Mouse (Mus musculus) brain, embryonic 14.5 days (tissue): ENCODE data around the gene Manba. TPM values are rescaled to one million over a fixed set of nuclear protein-coding genes. Genes with fewer than 3 reads are reported as not detected.

ENCODE experiments used
- DNase-seq: peaks from one replicate; pipeline ENCODE4 v3.0.0-alpha.2; 2011; ENCODE audit warnings: low read depth
- CTCF ChIP-seq: fragments of 200-500 bp; IDR thresholded peaks from 2 replicates; pipeline ENCODE4 v1.5.1; 2012; ENCODE audit warnings: inconsistent platforms, mild to moderate bottlenecking, moderate library complexity, borderline replicate concordance; ENCODE audit not compliant: insufficient read depth, insufficient read length; ENCODE audit errors: extremely low read depth
- POLR2A ChIP-seq: fragments of 200-500 bp; IDR thresholded peaks from 2 replicates; pipeline ENCODE4 v1.6.1; 2012; ENCODE audit warnings: mild to moderate bottlenecking, inconsistent platforms, borderline replicate concordance; ENCODE audit not compliant: poor library complexity, insufficient read depth, insufficient read length, severe bottlenecking; ENCODE audit errors: extremely low read depth
- polyA plus RNA-seq: library from polyadenylated mRNA; depleted of rRNA; stranded (reverse); fragments of >200 nt; gene quantifications from 2 replicates; pipeline ENCODE4 v1.2.3, GENCODE M21; 2012

The Manba gene
- polyA plus RNA-seq, 1 experiment = 3.1 TPM

DNA sequence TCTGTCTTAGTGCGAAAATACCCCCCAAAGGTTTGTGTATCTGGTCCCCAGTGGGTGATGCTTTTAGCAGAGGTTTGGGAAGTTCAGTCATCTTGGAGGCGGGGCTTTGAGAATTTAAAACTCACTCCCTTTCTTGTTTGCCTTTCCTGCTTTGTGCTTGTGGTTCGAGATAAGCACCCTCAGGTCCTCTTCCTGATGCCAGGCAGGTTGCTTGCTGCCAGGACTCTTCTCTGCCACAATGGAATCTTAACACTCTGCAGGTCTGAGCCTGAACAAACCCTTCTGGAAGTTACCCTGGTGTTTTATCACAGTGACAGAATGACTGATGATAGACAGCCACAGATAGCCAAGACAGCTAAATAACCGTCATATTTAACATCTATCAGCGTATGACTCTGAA, 83.2 kb downstream of the Manba start:
- no peak for TF ChIP-seq CTCF
- no peak for TF ChIP-seq POLR2A
- DNase-seq = no peak

DNA sequence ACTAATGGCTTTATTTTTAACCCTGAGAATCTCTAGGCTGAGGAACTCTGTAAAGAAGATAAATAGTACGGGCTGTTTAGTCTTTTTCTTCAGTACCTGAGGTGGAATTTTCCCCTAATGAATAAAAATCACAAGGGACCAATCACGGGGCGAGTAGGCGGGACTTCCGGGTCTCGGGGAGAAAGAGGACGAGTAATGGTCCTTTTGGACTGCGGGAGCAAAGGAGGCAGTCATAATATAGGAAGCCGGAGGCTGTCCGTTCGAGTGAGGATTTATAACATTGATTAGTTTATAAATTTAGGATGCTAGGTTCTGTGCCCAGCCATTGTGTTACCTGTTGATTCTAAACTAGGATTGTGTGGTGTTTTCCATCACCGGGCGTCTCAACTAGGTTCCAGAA, 86.1 kb downstream of the Manba start:
- DNase-seq = no peak
- no peak for TF ChIP-seq CTCF
- TF ChIP-seq POLR2A = no peak

DNA sequence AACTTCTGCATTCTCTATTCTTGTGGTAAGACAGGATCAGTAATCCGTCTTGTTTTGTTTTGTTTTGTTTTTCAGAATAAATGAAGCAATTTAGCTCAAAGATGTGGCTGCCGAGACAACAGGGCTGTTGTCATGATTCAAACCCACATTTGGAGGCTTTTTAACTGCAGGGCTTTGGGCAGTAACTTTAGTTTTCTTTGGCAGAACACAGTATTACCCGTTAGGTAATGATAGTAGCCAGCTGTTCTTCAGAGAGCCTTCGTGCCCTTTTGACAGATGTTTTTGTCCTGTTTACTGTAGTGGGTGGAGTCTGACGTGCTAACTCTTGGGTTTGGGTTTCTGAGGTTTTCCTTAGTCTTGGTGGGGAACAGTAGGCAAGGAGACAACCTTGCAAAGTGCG, 87.6 kb downstream of the Manba start:
- TF ChIP-seq CTCF (no peak), POLR2A (no peak)
- no peak for DNase-seq

DNA sequence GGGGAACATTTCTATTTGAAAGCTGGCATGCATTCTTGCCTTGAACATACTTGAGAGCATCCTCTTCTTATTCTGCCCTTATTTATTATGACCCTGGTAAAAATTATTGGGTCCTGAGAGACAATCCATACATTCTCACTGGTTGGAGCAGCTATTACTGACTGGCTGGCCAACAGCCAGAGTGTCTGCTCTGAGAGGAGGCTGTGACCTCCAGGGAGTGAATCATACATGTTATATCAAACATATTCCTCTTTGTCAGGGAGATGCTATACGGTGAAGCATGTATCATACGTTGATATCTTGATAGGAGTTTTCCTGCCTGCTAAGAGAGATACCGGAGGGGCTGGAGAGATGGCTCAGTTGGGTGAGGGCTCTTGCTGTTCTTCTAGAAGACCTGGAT, 89.7 kb downstream of the Manba start:
- DNase-seq = no peak
- TF ChIP-seq CTCF (no peak), POLR2A (no peak)

DNA sequence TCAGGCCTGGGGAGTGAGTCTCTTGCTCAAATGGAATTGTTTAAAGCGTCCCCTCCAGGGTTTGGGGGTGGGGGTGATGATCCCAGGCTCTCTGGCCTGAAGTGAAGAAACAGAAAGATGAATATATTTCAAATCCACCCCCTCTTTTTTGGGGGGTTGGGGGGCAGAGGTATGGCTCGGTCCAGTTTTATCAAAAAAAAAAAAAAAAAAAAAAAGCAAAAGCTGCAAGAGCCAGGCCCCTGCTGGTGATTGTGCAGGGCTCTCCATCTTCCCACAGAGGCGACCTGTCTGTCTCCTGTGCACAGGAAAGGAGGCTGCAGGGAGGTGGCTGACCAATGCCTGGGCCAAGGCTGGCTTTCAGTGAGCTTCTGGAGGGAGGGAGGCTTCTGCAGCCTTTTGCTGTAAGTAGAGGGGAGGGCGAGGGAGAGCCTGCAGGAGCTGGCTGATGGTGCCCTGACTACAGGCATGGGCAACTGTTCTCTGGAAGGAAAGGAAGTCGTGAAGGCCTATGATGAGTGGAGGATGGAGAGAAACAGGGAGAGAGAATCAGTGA, 93.3 kb downstream of the Manba start:
- no peak for DNase-seq
- no peak for TF ChIP-seq POLR2A

DNA sequence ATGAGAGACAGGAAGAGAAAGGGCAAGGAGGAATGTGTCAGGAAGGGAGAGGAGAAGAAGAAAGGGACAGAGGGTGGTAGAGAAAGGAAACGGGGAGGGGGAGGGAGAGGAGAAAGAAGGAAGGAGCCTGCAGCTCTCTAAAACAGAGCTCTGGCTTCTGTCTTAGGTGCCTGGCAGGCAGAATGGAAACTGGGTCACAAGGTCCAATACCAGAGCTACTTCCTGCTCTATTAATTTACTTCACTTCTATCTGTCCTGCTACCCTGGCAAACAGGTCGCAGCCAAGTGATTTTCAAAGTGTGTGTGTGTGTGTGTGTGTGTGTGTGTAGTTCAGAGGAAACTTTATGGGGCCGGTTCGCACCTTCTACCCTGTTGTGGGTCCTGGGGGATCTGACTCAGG, 93.8 kb downstream of the Manba start:
- no peak for TF ChIP-seq CTCF
- no peak for TF ChIP-seq POLR2A
- DNase-seq = no peak

DNA sequence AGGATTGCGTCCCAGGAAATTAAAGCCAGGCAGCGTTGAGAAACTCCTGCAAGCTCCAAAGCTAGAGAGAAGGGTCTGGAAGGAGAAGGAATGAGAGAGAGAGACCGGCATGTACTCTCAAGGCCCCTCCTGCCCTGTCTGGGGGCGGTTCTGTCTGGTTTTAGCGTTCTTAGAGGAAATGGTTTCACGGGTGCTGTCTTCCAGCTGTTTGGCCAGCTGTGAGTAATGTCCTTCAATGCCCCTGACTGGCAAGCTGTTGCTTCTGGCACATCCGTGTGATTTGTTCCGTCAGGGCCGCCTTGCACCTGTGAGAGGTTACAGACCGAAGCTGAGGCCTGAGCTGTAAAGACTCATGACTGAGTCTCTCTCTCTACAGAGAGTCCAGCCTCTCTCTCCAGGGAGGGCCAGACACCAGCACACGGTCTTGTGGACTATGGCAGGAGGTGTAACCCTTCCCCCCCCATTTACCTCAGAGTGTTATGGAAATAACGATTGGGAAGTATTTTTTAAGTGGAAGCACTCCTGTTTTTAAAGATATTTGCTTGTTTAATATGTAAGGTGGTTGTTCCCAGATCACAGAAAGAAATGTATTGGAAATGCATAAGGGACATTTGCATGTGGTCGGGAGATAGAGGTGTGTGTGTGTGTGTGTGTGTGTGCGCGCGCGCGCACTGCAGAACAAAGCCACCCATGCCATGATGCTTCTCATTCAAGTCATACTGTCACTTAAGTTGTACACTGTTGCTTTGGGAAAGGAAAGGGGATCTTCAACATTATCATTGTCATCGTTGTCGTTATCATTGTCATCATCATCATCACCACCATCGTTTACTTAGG, 95.2 kb downstream of the Manba start:
- DNase-seq = no peak
- TF ChIP-seq POLR2A (no peak), CTCF (no peak)

DNA sequence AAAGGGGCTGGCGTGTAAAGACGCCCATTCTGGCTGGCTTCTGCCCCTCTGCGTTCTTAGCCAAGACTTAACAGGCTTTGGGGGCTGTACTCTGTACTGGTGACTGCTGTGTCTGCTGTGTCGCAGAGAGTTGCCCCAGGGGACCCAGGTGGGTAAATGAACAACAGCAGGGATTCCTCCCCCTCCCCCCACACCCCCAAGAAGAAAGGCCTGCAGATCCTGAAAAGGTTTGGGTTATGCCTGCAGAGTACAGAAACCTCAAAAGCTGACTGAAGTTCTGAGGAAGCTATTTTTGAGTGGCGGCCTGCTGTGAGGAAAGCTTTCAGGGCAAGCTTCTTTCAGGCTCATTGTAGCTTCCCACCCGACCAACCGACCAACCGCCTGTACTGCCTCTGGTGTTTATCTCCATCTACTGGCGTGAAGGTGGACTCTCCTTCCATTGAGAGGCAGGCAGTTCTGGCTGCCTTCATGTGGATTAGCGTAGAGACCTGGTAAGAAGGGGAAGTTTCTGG, 96.3 kb downstream of the Manba start:
- peak; percentile 87 for DNase-seq
- TF ChIP-seq CTCF (peak; percentile 63; the same call in 1 of the 2 replicates), POLR2A (no peak)

DNA sequence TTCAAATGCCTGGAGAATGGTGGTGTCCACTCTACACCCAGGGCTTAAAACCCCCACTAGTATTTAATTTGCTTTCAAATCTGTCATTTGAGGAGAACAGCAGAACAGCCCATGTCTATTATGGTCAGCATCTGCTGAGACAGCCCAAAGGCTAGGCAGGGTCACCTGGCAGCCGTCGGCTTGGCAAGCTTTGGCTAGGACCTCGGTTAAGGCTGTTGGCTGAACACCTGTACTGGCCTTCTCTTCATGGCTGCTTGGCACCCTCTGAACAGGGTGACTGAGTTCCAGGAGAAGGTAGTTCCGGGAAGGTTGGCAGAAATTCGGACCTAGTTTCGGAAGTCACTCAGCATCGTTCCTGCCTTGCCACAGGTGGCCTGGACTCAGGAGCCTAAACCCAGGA, 96.8 kb downstream of the Manba start:
- no peak for DNase-seq
- TF ChIP-seq POLR2A (no peak), CTCF (no peak)

DNA sequence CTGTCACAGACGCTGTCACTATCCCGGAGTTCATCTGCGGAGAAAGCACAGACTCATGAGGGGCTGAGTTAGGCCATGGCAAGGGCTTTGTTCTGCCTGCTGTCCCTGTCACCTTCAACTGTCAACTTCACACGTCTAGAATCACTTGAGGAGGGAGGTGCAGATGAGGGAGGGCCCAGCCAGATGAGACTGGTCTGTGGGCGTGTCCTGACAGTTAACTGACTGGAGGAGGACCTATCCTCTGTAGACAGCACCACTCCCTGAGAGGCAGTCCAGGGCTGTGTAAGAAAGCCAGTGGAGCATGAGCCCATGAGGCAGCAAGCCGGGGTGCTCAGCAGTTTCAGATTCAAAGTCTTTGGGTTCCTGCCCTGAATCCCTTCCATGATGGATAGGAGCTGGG, 100.1 kb downstream of the Manba start:
- DNase-seq = peak; percentile 48
- TF ChIP-seq CTCF (no peak), POLR2A (no peak)

DNA sequence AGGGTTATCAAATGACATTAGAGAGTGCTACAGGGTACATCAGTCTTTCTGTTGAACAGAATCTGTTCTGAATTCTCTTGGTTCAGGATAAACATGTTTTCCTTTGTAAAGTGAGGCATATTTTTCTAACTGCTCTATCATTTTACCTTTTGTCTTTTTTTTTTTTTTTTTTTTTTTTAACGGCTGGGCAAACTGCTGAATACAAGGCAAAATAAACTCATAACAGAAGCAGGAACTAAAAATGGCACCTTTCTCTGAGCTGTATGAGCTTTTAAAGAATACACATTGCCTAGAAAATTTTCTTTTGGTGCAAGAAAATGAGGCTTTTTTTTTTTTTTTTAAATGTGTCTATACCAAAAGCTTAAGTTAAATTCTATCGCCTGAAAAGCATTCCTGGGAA, 100.6 kb downstream of the Manba start:
- no peak for TF ChIP-seq POLR2A
- no peak for TF ChIP-seq CTCF
- no peak for DNase-seq

DNA sequence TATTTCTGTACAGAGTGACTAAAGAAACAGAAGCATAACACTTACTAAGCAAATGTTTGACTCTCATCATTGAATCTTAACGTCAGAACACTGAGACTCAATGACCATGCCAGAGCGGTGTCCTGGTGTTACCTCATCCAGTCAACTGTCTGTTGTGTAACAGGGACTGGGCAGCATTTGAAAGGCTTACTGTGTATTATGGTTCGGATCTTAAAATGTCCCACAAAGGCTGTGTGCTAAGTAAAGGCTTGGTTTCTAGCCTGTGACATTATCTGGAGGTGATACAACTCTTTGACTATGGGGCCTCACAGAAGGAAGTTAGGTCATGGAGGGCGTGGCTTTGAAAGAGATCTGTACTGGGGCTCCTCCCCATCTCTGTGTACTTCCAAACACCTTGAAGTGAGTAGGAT, 101.1 kb downstream of the Manba start:
- TF ChIP-seq POLR2A (no peak), CTCF (no peak)
- no peak for DNase-seq

DNA sequence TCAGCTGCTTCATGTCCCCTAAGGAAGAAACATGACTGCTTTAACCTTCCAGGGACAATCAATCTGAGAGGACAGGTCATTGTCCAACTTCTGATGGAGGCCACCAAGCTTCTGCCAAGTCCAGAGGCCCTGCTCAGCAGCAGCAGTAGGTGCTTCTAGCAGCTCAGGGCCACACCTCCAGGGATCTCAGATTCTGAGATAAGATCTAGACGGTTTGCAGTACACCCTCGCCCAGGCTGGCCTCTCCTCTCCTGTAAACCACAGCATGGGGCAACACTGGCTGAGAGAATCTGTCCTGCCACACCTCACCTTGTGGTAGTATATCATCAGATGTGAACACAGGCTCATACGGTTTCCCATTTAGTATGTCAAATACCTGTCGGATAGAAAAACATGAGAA, 105.1 kb downstream of the Manba start:
- no peak for TF ChIP-seq POLR2A
- no peak for TF ChIP-seq CTCF
- DNase-seq = no peak
